Mouse (Mus musculus) spleen, adult 2 months (tissue): ENCODE data around the gene Serpinf1. TPM values are rescaled to one million over a fixed set of nuclear protein-coding genes. Genes with fewer than 3 reads are reported as not detected.
A peak's percentile ranks its signal among the peaks of the same experiment; 100 is the strongest.
"Not testable (repeated sequence)": the region's sequence is repeated elsewhere in the genome, so short reads cannot be mapped to it uniquely, and the experiment has no call there.

Experiments used
- DNase-seq, 2 experiments: peaks; one replicate each; pipeline versions ENCODE4 v3.0.0 to v3.0.0-alpha.2; 2012 to 2021; ENCODE audit warnings: low spot score in 2 of 2, low read depth in 1 of 2
- H3K27ac ChIP-seq: fragments of 200-500 bp; 2 replicates; pipeline ENCODE4 v1.5.1; 2012; ENCODE audit warnings: low read length, inconsistent platforms; ENCODE audit not compliant: insufficient read depth
- H3K27me3 ChIP-seq: fragments of 200-500 bp; 2 replicates; pipeline ENCODE4 v1.6.1; 2012; ENCODE audit warnings: mild to moderate bottlenecking, moderate library complexity, low read length, inconsistent platforms; ENCODE audit not compliant: control insufficient read depth, insufficient read depth
- H3K36me3 ChIP-seq: fragments of 200-500 bp; 2 replicates; pipeline ENCODE4 v1.6.1; 2012; ENCODE audit warnings: mild to moderate bottlenecking, low read length, inconsistent platforms; ENCODE audit not compliant: control insufficient read depth, insufficient read depth
- H3K4me1 ChIP-seq: fragments of 200-500 bp; 2 replicates; pipeline ENCODE4 v1.6.1; 2011; ENCODE audit warnings: inconsistent platforms; ENCODE audit not compliant: control insufficient read depth, insufficient read depth, insufficient read length
- H3K4me3 ChIP-seq: fragments of 200-500 bp; 2 replicates; pipeline ENCODE4 v1.5.1; 2011; ENCODE audit warnings: mild to moderate bottlenecking, inconsistent platforms; ENCODE audit not compliant: insufficient read depth, insufficient read length; ENCODE audit errors: extremely low read depth
- CTCF ChIP-seq: fragments of 200-500 bp; IDR thresholded peaks from 2 replicates; pipeline ENCODE4 v1.5.1; 2011; ENCODE audit warnings: mild to moderate bottlenecking, inconsistent platforms; ENCODE audit not compliant: insufficient read depth, insufficient read length, insufficient replicate concordance; ENCODE audit errors: extremely low read depth
- POLR2A ChIP-seq: fragments of 200-500 bp; IDR thresholded peaks from 2 replicates; pipeline ENCODE4 v1.6.1; 2011; ENCODE audit warnings: low read depth, low read length, inconsistent platforms
- WGBS: fragments of 180-500 bp; shearing (Covaris S2); methylation state at CpG from one replicate; pipeline ENCODE4 v1.1.7; 2018; 5-methylcytosine and 5-hydroxymethylcytosine counted together
- polyA plus RNA-seq: library from polyadenylated mRNA; depleted of rRNA; stranded (reverse); fragments of >200 nt; gene quantifications from 2 replicates; pipeline ENCODE4 v1.2.3, GENCODE M21; 2012

Serpinf1 gene
- polyA plus RNA-seq, 1 experiment: 9.7 TPM

DNA sequence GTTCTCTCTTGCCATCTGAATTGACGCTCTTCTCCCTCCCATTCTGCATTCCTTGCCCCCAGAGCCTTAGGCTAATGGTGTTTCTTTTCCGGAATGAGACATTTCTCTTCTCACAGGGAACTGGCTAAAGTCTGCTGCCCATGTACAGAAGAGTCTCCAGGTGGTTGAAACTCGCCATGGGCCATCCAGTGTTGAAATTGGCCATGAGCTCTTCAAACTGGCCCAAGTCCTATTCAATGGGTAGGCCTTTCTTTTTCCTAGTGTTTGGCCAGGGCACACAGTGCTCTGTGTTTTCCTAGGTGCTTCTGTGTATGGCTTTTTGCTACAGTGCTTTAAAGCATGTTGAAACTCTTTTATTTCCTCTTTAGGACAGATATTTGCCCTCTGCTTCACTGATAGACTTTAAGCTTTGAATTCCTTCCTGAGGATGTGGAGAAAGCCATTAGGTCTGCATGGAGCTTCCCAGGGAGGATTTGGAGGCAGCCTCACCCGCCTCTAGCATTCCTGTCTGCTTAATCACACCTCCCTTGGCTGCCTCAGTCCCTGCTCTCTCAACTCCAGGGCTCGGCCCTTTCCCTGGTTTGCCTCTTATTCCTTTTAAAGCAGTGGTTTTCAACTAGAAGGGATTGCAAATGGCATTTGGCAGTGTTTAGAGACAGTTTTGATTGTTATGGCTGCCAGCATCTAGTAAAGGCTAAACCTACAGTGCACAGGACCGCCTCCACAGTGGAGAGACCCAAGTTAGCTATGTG lies 19.0 kb downstream of the Serpinf1 start:
- H3K36me3 ChIP-seq: peaks cover 1% of the 10 kb centered on the region; the same call in 1 of the 2 replicates
- H3K4me3 ChIP-seq: no peak overlapping the region
- no peak for DNase-seq
- TF ChIP-seq CTCF (no peak), POLR2A (no peak)
- H3K4me1 ChIP-seq: no peaks in the 10 kb centered on the region
- 84% methylated on average over 6 of the region's 6 CpGs for WGBS
- no peak overlapping the region for H3K27ac ChIP-seq
- no peaks in the 10 kb centered on the region for H3K27me3 ChIP-seq

DNA sequence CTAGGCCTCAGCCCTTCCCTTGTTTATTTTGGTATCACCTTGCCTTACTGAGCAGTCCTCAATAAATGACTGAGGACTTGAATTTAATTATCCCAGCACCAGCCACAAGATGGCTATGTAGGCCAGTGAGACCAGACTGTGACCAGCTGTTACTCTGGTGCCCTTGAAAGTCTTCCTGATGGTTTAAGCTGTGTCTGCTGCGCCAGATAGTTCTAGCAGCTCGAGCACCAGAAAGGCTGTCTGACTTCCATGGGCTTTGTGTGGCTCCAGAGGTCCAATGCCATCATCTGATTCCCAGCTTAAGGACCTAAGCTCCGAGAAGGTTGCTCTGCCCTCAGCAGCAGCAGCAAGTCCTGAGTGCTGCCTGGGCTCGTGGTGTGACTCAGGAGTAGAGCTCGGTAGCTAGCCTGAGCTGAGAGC lies 20.2 kb downstream of the Serpinf1 start:
- DNase-seq: peak in 1 of 2 experiments; percentile 36
- Histone ChIP-seq H3K36me3 (peaks cover 1% of the 10 kb centered on the region; the same call in 1 of the 2 replicates), H3K4me3 (no peak overlapping the region), H3K27me3 (no peaks in the 10 kb centered on the region), H3K27ac (no peak overlapping the region), H3K4me1 (no peaks in the 10 kb centered on the region)
- TF ChIP-seq CTCF (peak; percentile 23; the same call in 1 of the 2 replicates), POLR2A (no peak)
- WGBS: 64% methylated on average over 5 of the region's 5 CpGs

DNA sequence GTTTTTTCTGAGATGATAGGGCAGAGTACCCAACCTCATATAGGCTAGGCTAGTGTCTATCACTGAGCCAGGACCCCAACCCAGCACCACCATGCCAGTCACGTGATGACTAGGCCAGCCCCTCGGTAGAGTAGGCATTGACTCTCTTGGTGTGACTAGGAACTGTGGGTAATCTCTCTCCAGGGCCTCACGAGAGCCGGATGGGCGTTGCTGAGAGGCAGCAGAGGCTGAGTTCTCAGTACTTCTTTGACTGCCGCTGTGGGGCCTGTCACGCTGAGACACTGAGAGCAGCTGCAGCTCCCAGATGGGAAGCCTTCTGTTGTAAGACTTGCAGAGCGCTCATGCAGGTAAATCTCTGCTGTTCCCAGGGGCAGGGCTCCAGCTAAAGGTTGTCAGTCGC lies 22.4 kb downstream of the Serpinf1 start:
- TF ChIP-seq CTCF: no peak
- no peak for TF ChIP-seq POLR2A
- Histone ChIP-seq H3K27ac (no peak overlapping the region), H3K4me3 (no peak overlapping the region), H3K36me3 (peaks cover 1% of the 10 kb centered on the region; the same call in 1 of the 2 replicates), H3K27me3 (no peaks in the 10 kb centered on the region), H3K4me1 (no peaks in the 10 kb centered on the region)
- no peak for DNase-seq
- WGBS: 86% methylated on average over 9 of the region's 9 CpGs

DNA sequence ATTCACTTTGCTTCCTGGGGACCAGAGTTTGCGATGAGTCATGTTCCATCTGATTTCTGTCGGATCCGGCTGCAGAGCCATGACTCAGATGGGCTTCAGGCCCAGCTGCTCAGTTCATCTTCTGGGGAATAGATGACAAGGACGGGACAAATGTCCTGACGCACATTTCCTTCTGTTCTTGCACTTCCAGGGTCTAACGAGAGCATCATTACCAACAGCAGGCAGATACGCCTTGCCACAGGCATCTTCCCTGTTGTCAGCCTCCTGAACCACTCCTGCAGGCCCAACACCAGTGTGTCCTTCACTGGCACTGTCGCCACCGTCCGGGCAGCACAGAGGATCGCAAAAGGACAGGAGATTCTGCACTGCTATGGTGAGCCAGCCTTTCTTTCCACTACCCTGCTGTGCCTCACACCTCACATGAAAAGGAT lies 23.1 kb downstream of the Serpinf1 start:
- Histone ChIP-seq H3K4me3 (no peak overlapping the region), H3K27me3 (no peaks in the 10 kb centered on the region), H3K27ac (no peak overlapping the region), H3K4me1 (no peaks in the 10 kb centered on the region), H3K36me3 (peaks cover 1% of the 10 kb centered on the region; the same call in 1 of the 2 replicates)
- no peak for DNase-seq
- TF ChIP-seq POLR2A (no peak), CTCF (no peak)
- WGBS: 86% methylated on average over 11 of the region's 11 CpGs

DNA sequence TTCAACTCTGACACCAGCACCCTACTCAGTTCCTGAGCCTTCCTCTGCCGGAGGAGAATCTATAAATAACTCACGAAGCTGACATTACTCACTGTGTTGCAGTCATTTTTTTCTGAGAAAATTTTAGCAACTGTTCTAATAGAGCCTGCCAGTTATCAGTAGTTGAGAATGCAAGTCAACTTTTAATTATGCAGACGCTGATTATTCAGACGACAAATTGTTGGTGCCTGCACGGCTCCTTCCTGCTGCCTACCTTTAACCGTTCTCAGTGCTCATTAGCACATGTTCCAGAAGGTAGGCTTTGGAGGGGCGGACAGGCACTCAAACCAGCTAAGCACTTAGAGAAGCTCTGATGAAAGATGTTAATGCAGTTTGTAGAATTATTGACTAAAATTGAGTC lies 25.0 kb downstream of the Serpinf1 start:
- H3K27ac ChIP-seq: no peak overlapping the region
- WGBS: 78% methylated on average over 7 of the region's 7 CpGs
- H3K27me3 ChIP-seq: no peaks in the 10 kb centered on the region
- H3K4me3 ChIP-seq: no peak overlapping the region
- DNase-seq: no peak
- peaks cover 1% of the 10 kb centered on the region; the same call in 1 of the 2 replicates for H3K36me3 ChIP-seq
- H3K4me1 ChIP-seq: no peaks in the 10 kb centered on the region
- TF ChIP-seq CTCF: no peak
- no peak for TF ChIP-seq POLR2A

DNA sequence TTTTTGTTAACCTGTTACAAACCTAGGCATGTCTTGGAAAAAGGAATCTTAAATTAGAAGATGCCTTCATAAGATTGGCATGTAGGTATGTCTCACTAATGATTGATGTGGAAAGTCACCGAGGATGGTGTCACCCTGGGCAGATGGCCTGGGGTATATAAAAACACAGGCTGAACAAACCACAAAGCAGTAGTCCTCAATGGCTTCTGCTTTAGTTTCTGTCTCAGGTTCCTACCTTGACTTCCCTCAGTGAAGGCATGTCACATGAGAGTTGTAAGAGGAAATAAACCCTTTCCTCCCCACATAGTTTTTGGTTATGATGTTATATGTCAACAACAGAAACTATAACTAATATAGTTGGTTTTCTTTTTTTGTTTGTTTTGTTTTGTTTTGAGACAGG lies 26.9 kb downstream of the Serpinf1 start:
- DNase-seq: no peak
- Histone ChIP-seq H3K27me3 (no peaks in the 10 kb centered on the region), H3K4me1 (no peaks in the 10 kb centered on the region), H3K36me3 (peaks cover under 1% of the 10 kb centered on the region; the same call in 1 of the 2 replicates), H3K27ac (no peak overlapping the region), H3K4me3 (no peak overlapping the region)
- 13% methylated on average over 1 of the region's 1 CpGs for WGBS
- TF ChIP-seq POLR2A (no peak), CTCF (no peak)

DNA sequence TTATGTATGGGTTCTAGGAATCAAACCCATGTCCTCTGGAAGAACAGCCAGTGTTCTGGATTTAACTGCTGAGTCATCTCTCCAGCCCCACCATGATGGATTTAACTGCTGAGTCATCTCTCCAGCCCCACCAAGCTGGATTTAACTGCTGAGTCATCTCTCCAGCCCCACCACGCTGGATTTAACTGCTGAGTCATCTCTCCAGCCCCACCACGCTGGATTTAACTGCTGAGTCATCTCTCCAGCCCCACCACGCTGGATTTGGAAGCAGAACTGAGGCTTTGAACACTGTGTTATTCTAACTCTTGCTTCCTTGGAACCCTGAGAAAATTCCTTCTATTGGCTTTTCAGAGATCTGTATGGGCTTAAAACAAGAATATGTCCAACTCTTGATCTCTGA lies 39.0 kb downstream of the Serpinf1 start:
- 31% methylated on average over 3 of the region's 3 CpGs for WGBS
- H3K4me3 ChIP-seq, H3K4me1 ChIP-seq, H3K27ac ChIP-seq, H3K36me3 ChIP-seq, H3K27me3 ChIP-seq, DNase-seq: not testable (repeated sequence)

DNA sequence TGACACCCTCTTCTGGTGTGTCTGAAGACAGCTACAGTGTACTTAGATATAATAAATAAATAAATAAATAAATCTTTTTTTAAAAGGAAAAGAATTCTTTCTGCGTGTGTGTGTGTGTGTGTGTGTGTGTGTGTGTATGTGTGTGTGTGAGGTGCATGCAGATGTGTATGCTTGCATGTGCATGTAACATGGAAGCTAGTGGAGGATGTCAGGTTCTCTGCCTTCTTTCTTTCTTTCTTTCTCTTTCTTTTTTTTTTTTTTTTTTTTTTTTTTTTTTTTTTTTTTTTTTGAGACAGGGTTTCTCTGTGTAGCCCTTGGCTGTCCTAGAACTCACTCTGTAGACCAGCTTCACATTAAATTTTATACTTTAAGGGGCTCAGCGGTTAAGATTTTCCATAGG lies 43.7 kb downstream of the Serpinf1 start:
- not testable (repeated sequence) for H3K4me3 ChIP-seq, H3K27ac ChIP-seq, DNase-seq, H3K36me3 ChIP-seq, H3K4me1 ChIP-seq, H3K27me3 ChIP-seq
- WGBS: 92% methylated on average over 2 of the region's 2 CpGs
